Mouse (Mus musculus) CH12.LX (cell line): ENCODE data around the gene Foxo6.
A peak's percentile ranks its signal among the peaks of the same experiment; 100 is the strongest.

ENCODE experiments used
- CTCF ChIP-seq, 2 experiments: IDR thresholded peaks in 1 of 2; conservative IDR thresholded peaks in 1 of 2; 2 replicates each; pipeline ENCODE4 v1.5.1; 2011 to 2012; ENCODE audit warnings: low read depth in 2 of 2, low read length in 2 of 2, improper control_type of control experiment in 1 of 2, inconsistent platforms in 1 of 2, mild to moderate bottlenecking in 1 of 2, moderate library complexity in 1 of 2
- EP300 ChIP-seq: IDR thresholded peaks from 2 replicates; pipeline ENCODE4 v1.6.1; 2011; ENCODE audit warnings: low read length, improper control_type of control experiment
- JUND ChIP-seq: conservative IDR thresholded peaks from 2 replicates; pipeline ENCODE4 v1.6.1; 2011; ENCODE audit warnings: low read depth, low read length, improper control_type of control experiment
- MAFK ChIP-seq: IDR thresholded peaks from 2 replicates; pipeline ENCODE4 v1.6.1; 2011; ENCODE audit warnings: low read length, improper control_type of control experiment; ENCODE audit not compliant: insufficient replicate concordance
- MEF2A ChIP-seq: IDR thresholded peaks from 2 replicates; pipeline ENCODE4 v1.6.1; 2014; ENCODE audit warnings: low read depth, mild to moderate bottlenecking, inconsistent platforms, low read length, improper control_type of control experiment, borderline replicate concordance
- NELFE ChIP-seq: IDR thresholded peaks from 2 replicates; pipeline ENCODE4 v1.6.1; 2011; ENCODE audit warnings: low read depth, low read length, improper control_type of control experiment
- NRF1 ChIP-seq: IDR thresholded peaks from 2 replicates; pipeline ENCODE4 v1.6.1; 2014; ENCODE audit warnings: low read depth, mild to moderate bottlenecking, inconsistent platforms, low read length, improper control_type of control experiment, moderate library complexity
- POLR2A ChIP-seq: IDR thresholded peaks from 2 replicates; pipeline ENCODE4 v1.6.1; 2011; ENCODE audit warnings: low read depth, mild to moderate bottlenecking, improper control_type of control experiment, low read length
- POLR2AphosphoS2 ChIP-seq: IDR thresholded peaks from 2 replicates; pipeline ENCODE4 v1.6.1; 2011; ENCODE audit warnings: low read depth, low read length, improper control_type of control experiment
- SIN3A ChIP-seq: IDR thresholded peaks from 2 replicates; pipeline ENCODE4 v1.6.1; 2012; ENCODE audit warnings: low read length, improper control_type of control experiment, inconsistent platforms
- USF1 ChIP-seq: IDR thresholded peaks from 2 replicates; pipeline ENCODE4 v1.6.1; 2014; ENCODE audit warnings: low read depth, mild to moderate bottlenecking, inconsistent platforms, low read length, improper control_type of control experiment
- ZC3H11A ChIP-seq: IDR thresholded peaks from 2 replicates; pipeline ENCODE4 v1.6.1; 2012; ENCODE audit warnings: low read depth, mild to moderate bottlenecking, inconsistent platforms, low read length, improper control_type of control experiment

- TF ChIP-seq POLR2A (no peak), MAFK (no peak), NELFE (no peak), EP300 (0 out of 2 replicates have a peak, but pooled peaks have one; percentile 25), USF1 (peak; percentile 78), ZC3H11A (no peak), JUND (no peak), CTCF (conservative IDR thresholded peaks at IDR 0.05 in 1 of 2, IDR thresholded peaks at IDR 0.05 in 1 of 2; ENCODE audit: low read depth in 2 of 2, low read length in 2 of 2) (no peak), MEF2A (no peak), SIN3A (no peak), NRF1 (no peak), POLR2AphosphoS2 (no peak)
These were observed 26.2 kb upstream of the Foxo6 start for GRCm38 (mm10) chr4:120313309-120313708.
